In genomic region chr2:147010141-147010540, GRCm38 (mm10) we compare ENCODE assay signal across 17 mouse cellular contexts. TPM values are rescaled to one million over a fixed set of nuclear protein-coding genes. Genes with fewer than 3 reads are reported as not detected.
DNase-seq lines count a peak whose midpoint lies in the region; ATAC-seq and TF ChIP-seq lines count a peak whose summit lies in the region.
"Had no signal": no experiment of that assay in that cellular context is flagged by ENCODE, and none has a peak within 500 bp of the region (broad histone marks: within the 10 kb centered on the region; RNA-seq: fewer than 3 reads in every experiment).

No protein-coding gene starts in this region.

- DNase-seq in spleen, postnatal 36 days (ENCODE audit: low spot score in 2 of 2) = peak; percentile 50 to 61
- DNase-seq in spleen, adult 12 weeks (ENCODE audit: low spot score) = no peak
- peak; percentile 22 for DNase-seq in MEL (ENCODE audit: low read depth, low spot score)
- no peak for DNase-seq in gastrocnemius, postnatal 36 days
- no peak for DNase-seq in gastrocnemius, adult 18-20 months (ENCODE audit: low spot score)
- no peak for DNase-seq in adrenal gland, adult 2 months
- DNase-seq: adrenal gland, postnatal 14 days; cerebellum, adult 2 months; heart, adult 2 months; layer of hippocampus, postnatal 36 days; thymus, adult 18-20 months had no signal

- no peaks in the 10 kb centered on the region for H3K27me3 ChIP-seq in MEL (ENCODE audit: control insufficient read depth in 1 of 2, insufficient read depth in 2 of 2, low read length in 2 of 2)
- H3K27me3 ChIP-seq: embryonic facial prominence, embryonic 12.5 days; forebrain, embryonic 15.5 days; limb, embryonic 15.5 days; midbrain, embryonic 12.5 days had no signal

- H3K4me1 ChIP-seq in MEL (ENCODE audit: control insufficient read depth in 1 of 2, insufficient read depth in 2 of 2, low read length in 2 of 2) = peaks cover 12 to 25% of the 10 kb centered on the region in 2 experiments

- no peak for TF ChIP-seq RAD21 in MEL (IDR thresholded peaks at IDR 0.05; ENCODE audit: low read depth, low read length)

- no peak overlapping the region for H3K9ac ChIP-seq in MEL (ENCODE audit: control insufficient read depth, low read depth, low read length, poor library complexity, severe bottlenecking)
- H3K9ac ChIP-seq: embryonic facial prominence, embryonic 12.5 days; forebrain, embryonic 15.5 days; limb, embryonic 15.5 days; midbrain, embryonic 12.5 days had no signal

- peaks cover 23% of the 10 kb centered on the region for H3K79me2 ChIP-seq in MEL (ENCODE audit: control insufficient read depth, insufficient read depth, low read length, poor library complexity)

- ATAC-seq in megakaryocyte, adult 5-6 weeks (ENCODE audit: poor library complexity, severe bottlenecking) = peak; percentile 17
- ATAC-seq: forebrain, embryonic 15.5 days had no signal

- no peak for TF ChIP-seq CTCF in MEL (IDR thresholded peaks at IDR 0.05 in 2 of 3, conservative IDR thresholded peaks at IDR 0.05 in 1 of 3; ENCODE audit: control insufficient read depth in 1 of 3, insufficient read depth in 1 of 3, low read depth in 2 of 3, low read length in 3 of 3, poor library complexity in 1 of 3, severe bottlenecking in 1 of 3)

- no peak overlapping the region; the same call in 1 of the 2 replicates for H3K27ac ChIP-seq in MEL (ENCODE audit: control insufficient read depth, low read depth, low read length)
- H3K27ac ChIP-seq: embryonic facial prominence, embryonic 12.5 days; forebrain, embryonic 15.5 days; heart, adult 2 months; limb, embryonic 15.5 days; midbrain, embryonic 12.5 days had no signal

- no peak for TF ChIP-seq POLR2A in MEL (IDR thresholded peaks at IDR 0.05; ENCODE audit: control insufficient read depth in 1 of 2, insufficient read depth in 1 of 2, low read depth in 1 of 2, low read length in 2 of 2, poor library complexity in 1 of 2)

- H3K4me3 ChIP-seq in MEL (ENCODE audit: control insufficient read depth in 1 of 2, insufficient read depth in 1 of 2, low read depth in 2 of 2, low read length in 2 of 2) = no peak overlapping the region
- H3K4me3 ChIP-seq: embryonic facial prominence, embryonic 12.5 days; forebrain, embryonic 15.5 days; heart, adult 2 months; limb, embryonic 15.5 days; midbrain, embryonic 12.5 days; myocyte had no signal

- no peaks in the 10 kb centered on the region for H3K9me3 ChIP-seq in MEL (replicated peaks; ENCODE audit: insufficient read depth, low read length)
- H3K9me3 ChIP-seq: embryonic facial prominence, embryonic 12.5 days; forebrain, embryonic 15.5 days; limb, embryonic 15.5 days; midbrain, embryonic 12.5 days had no signal

- no peak for TF ChIP-seq EP300 in MEL (IDR thresholded peaks at IDR 0.05; ENCODE audit: low read depth in 1 of 2, low read length in 2 of 2)

- intact Hi-C loops in gastrocnemius, postnatal 36 days (cut with DNase I) = no loop called here

- H3K36me3 ChIP-seq in MEL (ENCODE audit: control insufficient read depth in 1 of 2, insufficient read depth in 2 of 2, low read length in 2 of 2) = peaks cover 0 to 24% of the 10 kb centered on the region in 2 experiments; a peak in 2 of 4 replicates
- H3K36me3 ChIP-seq: embryonic facial prominence, embryonic 12.5 days; forebrain, embryonic 15.5 days; midbrain, embryonic 12.5 days had no signal

TF ChIP-seq in MEL, 35 proteins besides CTCF, POLR2A, EP300 and RAD21:
- no peak for TF ChIP-seq MAZ (IDR thresholded peaks at IDR 0.05; ENCODE audit: low read depth, low read length)
- TF ChIP-seq SMC3 (IDR thresholded peaks at IDR 0.05; ENCODE audit: low read depth, low read length) = no peak
- no peak for TF ChIP-seq CHD1 (IDR thresholded peaks at IDR 0.05; ENCODE audit: low read depth, low read length)
- no peak for TF ChIP-seq ELF1 (IDR thresholded peaks at IDR 0.05; ENCODE audit: low read depth, low read length)
- no peak for TF ChIP-seq USF2 (IDR thresholded peaks at IDR 0.05; ENCODE audit: borderline replicate concordance in 1 of 2, insufficient read depth in 1 of 2, low read depth in 1 of 2, low read length in 2 of 2)
- no peak for TF ChIP-seq GATA1 (IDR thresholded peaks at IDR 0.05; ENCODE audit: low read depth, low read length)
- no peak for TF ChIP-seq UBTF (IDR thresholded peaks at IDR 0.05; ENCODE audit: borderline replicate concordance, insufficient read depth, low read depth, low read length)
- TF ChIP-seq ETS1 (IDR thresholded peaks at IDR 0.05; ENCODE audit: low read depth, low read length) = no peak
- TF ChIP-seq MEF2A (IDR thresholded peaks at IDR 0.05; ENCODE audit: extremely low read depth, insufficient replicate concordance, low read depth, low read length, poor library complexity, severe bottlenecking) = no peak
- no peak for TF ChIP-seq POLR2AphosphoS2 (IDR thresholded peaks at IDR 0.05; ENCODE audit: low read length)
- no peak for TF ChIP-seq MAFK (IDR thresholded peaks at IDR 0.05; ENCODE audit: borderline replicate concordance, low read depth, low read length)
- TF ChIP-seq E2F4 (IDR thresholded peaks at IDR 0.05; ENCODE audit: borderline replicate concordance, low read depth, low read length) = no peak
- no peak for TF ChIP-seq GABPA (IDR thresholded peaks at IDR 0.05; ENCODE audit: low read depth, low read length)
- TF ChIP-seq TAL1 (IDR thresholded peaks at IDR 0.05; ENCODE audit: low read length) = no peak
- no peak for TF ChIP-seq ZNF384 (IDR thresholded peaks at IDR 0.05; ENCODE audit: low read depth, low read length)
- TF ChIP-seq MAX (IDR thresholded peaks at IDR 0.05; ENCODE audit: low read length) = no peak
- no peak for TF ChIP-seq MXI1 (IDR thresholded peaks at IDR 0.05; ENCODE audit: low read depth, low read length)
- TF ChIP-seq MYB (IDR thresholded peaks at IDR 0.05; ENCODE audit: low read depth, low read length) = no peak

RNA-seq across cellular contexts. Expression of gene Xrn2, which starts 2.7 kb away (rescaled TPM):
- total RNA-seq in MEL (2012; rRNA removed) = 98.0 and 114 TPM in 2 replicates
- polyA plus RNA-seq in MEL (2012; ENCODE audit: insufficient read depth in 1 of 2, insufficient read length in 2 of 2, low read depth in 1 of 2, low replicate concordance in 2 of 2, missing spikeins in 1 of 2) = 100 to 1,000 TPM in 1 of 2 experiments, not detected in 1; 108 TPM
- 92.3 and 94.3 TPM in 2 replicates for total RNA-seq in megakaryocyte, adult 5-6 weeks (2015)
- total RNA-seq in megakaryocyte, adult 5-6 weeks (2017) = 156 and 158 TPM in 2 replicates
- 10 to 100 TPM; 11.1 to 14.1 TPM for total RNA-seq in gastrocnemius, postnatal 36 days (2021)
- total RNA-seq in gastrocnemius, adult 18-20 months (2021) = 10 to 100 TPM; 11.8 to 12.5 TPM
- 10 to 100 TPM; 50.5 to 53.9 TPM for total RNA-seq in adrenal gland, adult 2 months (2021)
- 6.6 and 7.8 TPM in 2 replicates for polyA plus RNA-seq in adrenal gland, adult 2 months (2012; rRNA removed)

Comparison
In these comparisons a context has a peak if more than half of its experiments do, and no peak if none do; other contexts are left out.
1. DNase-seq: peak in spleen, postnatal 36 days (2 of 2) and MEL (single experiment); none in spleen, adult 12 weeks (single experiment), gastrocnemius, postnatal 36 days (0 of 2), gastrocnemius, adult 18-20 months (single experiment) and adrenal gland, adult 2 months (single experiment).